ENCODE assay signal across 8 mouse cellular contexts in genomic region chr11:118043293-118043907, GRCm38 (mm10). TPM values are rescaled to one million over a fixed set of nuclear protein-coding genes. Genes with fewer than 3 reads are reported as not detected.
A peak's percentile ranks its signal among the peaks of the same experiment; 100 is the strongest.
DNase-seq lines count a peak whose midpoint lies in the region; ATAC-seq lines count a peak whose summit lies in the region.

No protein-coding gene starts in this region.

- no peak for ATAC-seq in megakaryocyte, adult 5-6 weeks (ENCODE audit: poor library complexity, severe bottlenecking)
- peak; percentile 58; the same call in 1 of the 2 replicates for ATAC-seq in embryonic facial prominence, embryonic 14.5 days (ENCODE audit: low read depth)
- ATAC-seq in megakaryocyte progenitor cell, adult 5-6 weeks (replicated peaks; ENCODE audit: poor library complexity): 0 out of 2 replicates have a peak, but pooled peaks have one; percentile 17

- no peak overlapping the region for H3K4me2 ChIP-seq in embryonic facial prominence, embryonic 14.5 days (ENCODE audit: low read depth, low read length)

- H3K27me3 ChIP-seq in megakaryocyte, embryonic 14.5 days (replicated peaks): peaks cover 58% of the 10 kb centered on the region
- H3K27me3 ChIP-seq in embryonic facial prominence, embryonic 14.5 days (replicated peaks; ENCODE audit: control insufficient read depth, insufficient read depth, low read length): no peaks in the 10 kb centered on the region

- H3K36me3 ChIP-seq in megakaryocyte, embryonic 14.5 days (replicated peaks; ENCODE audit: low read length): peaks cover 3% of the 10 kb centered on the region
- H3K36me3 ChIP-seq in embryonic facial prominence, embryonic 14.5 days (ENCODE audit: control insufficient read depth, insufficient read depth, low read length): no peaks in the 10 kb centered on the region

- peaks cover 31% of the 10 kb centered on the region for H3K4me1 ChIP-seq in megakaryocyte, embryonic 14.5 days
- peaks cover 3% of the 10 kb centered on the region; the same call in 1 of the 2 replicates for H3K4me1 ChIP-seq in embryonic facial prominence, embryonic 14.5 days (ENCODE audit: control insufficient read depth, insufficient read depth, low read length)

- 52% methylated on average over 14 of the region's 14 CpGs for WGBS in embryonic facial prominence, embryonic 14.5 days

- no peak overlapping the region for H3K27ac ChIP-seq in embryonic facial prominence, embryonic 14.5 days (replicated peaks; ENCODE audit: low read depth, low read length)

- peak overlapping the region; percentile 75 for H3K4me3 ChIP-seq in megakaryocyte, embryonic 14.5 days (replicated peaks)
- H3K4me3 ChIP-seq in embryonic facial prominence, embryonic 14.5 days (ENCODE audit: low read depth, low read length): no peak overlapping the region

- peak; percentile 67 for DNase-seq in embryonic facial prominence, embryonic 14.5 days (ENCODE audit: low spot score)
- DNase-seq in heart, postnatal 36 days: peak; percentile 35 to 41
- peak; percentile 25 to 68 for DNase-seq in layer of hippocampus, adult 18-20 months (ENCODE audit: low spot score in 2 of 2)
- peak; percentile 38 for DNase-seq in yolk sac, embryonic 10.5 days (ENCODE audit: low spot score)
- DNase-seq in spleen, postnatal 36 days (ENCODE audit: low spot score in 2 of 2): no peak

- intact Hi-C loops in heart, postnatal 36 days (cut with DNase I): no loop called here

- H3K9me3 ChIP-seq in megakaryocyte, embryonic 14.5 days: no peaks in the 10 kb centered on the region
- no peaks in the 10 kb centered on the region for H3K9me3 ChIP-seq in embryonic facial prominence, embryonic 14.5 days (ENCODE audit: control insufficient read depth, low read length)

- no peak overlapping the region for H3K9ac ChIP-seq in embryonic facial prominence, embryonic 14.5 days (ENCODE audit: low read depth, low read length)

RNA-seq across cellular contexts. Expression of gene Pgs1, which starts 57.3 kb away (rescaled TPM):
- 16.0 and 43.0 TPM in 2 replicates for polyA plus RNA-seq in megakaryocyte, embryonic 14.5 days (2012; ENCODE audit: insufficient read depth, low replicate concordance)
- total RNA-seq in megakaryocyte, adult 5-6 weeks (2015): 18.7 and 22.4 TPM in 2 replicates
- total RNA-seq in megakaryocyte, adult 5-6 weeks (2017): 26.7 and 27.2 TPM in 2 replicates
- 31.0 and 34.7 TPM in 2 replicates for polyA plus RNA-seq in embryonic facial prominence, embryonic 14.5 days (2014; fragmentation: Nextera tagmentation; extraction: Ambion mirVana)
- total RNA-seq in heart, postnatal 36 days (2021): 10 to 100 TPM; 17.8 to 20.0 TPM
- 10 to 100 TPM; 78.8 to 81.7 TPM for total RNA-seq in layer of hippocampus, adult 18-20 months (2021)
- 13.0 and 14.7 TPM in 2 replicates for total RNA-seq in megakaryocyte progenitor cell, adult 5-6 weeks (2015)
- total RNA-seq in megakaryocyte progenitor cell, adult 5-6 weeks (2017): 15.6 and 18.7 TPM in 2 replicates

Comparison
In these comparisons a context has a peak if more than half of its experiments do, and no peak if none do; other contexts are left out.
1. DNase-seq: peak in embryonic facial prominence, embryonic 14.5 days (single experiment), heart, postnatal 36 days (2 of 2), layer of hippocampus, adult 18-20 months (2 of 2) and yolk sac, embryonic 10.5 days (single experiment); none in spleen, postnatal 36 days (0 of 2).